ENCODE assay signal across 21 mouse cellular contexts in genomic region chr5:73373184-73373583, GRCm38 (mm10). TPM values are rescaled to one million over a fixed set of nuclear protein-coding genes. Genes with fewer than 3 reads are reported as not detected.
DNase-seq lines count a peak whose midpoint lies in the region; ATAC-seq and TF ChIP-seq lines count a peak whose summit lies in the region.
"Had no signal": no experiment of that assay in that cellular context is flagged by ENCODE, and none has a peak within 500 bp of the region (broad histone marks: within the 10 kb centered on the region; RNA-seq: fewer than 3 reads in every experiment).

No protein-coding gene starts in this region.

- H3K9ac ChIP-seq in midbrain, postnatal 0 days (replicated peaks; ENCODE audit: low read length, poor library complexity, severe bottlenecking), result 0 out of 2 replicates have a peak overlapping the region, but pooled peaks have one; percentile 19
- no peak overlapping the region for H3K9ac ChIP-seq in midbrain, embryonic 13.5 days (replicated peaks)
- no peak overlapping the region for H3K9ac ChIP-seq in hindbrain, embryonic 13.5 days
- H3K9ac ChIP-seq: embryonic facial prominence, embryonic 13.5 days; limb, embryonic 13.5 days; liver, embryonic 15.5 days; midbrain, embryonic 12.5 days; neural tube, embryonic 13.5 days had no signal

- no peaks in the 10 kb centered on the region for H3K4me1 ChIP-seq in midbrain, postnatal 0 days (ENCODE audit: insufficient read depth, low read length)
- peaks cover 11% of the 10 kb centered on the region for H3K4me1 ChIP-seq in midbrain, embryonic 13.5 days (replicated peaks)
- H3K4me1 ChIP-seq in hindbrain, embryonic 13.5 days (replicated peaks), result no peaks in the 10 kb centered on the region
- H3K4me1 ChIP-seq: hindbrain, embryonic 10.5 days; limb, embryonic 13.5 days; neural tube, embryonic 13.5 days had no signal

- no peak for TF ChIP-seq CTCF in midbrain, postnatal 0 days (IDR thresholded peaks at IDR 0.05)

- no peak overlapping the region for H3K27ac ChIP-seq in midbrain, postnatal 0 days (ENCODE audit: low read depth, low read length)
- no peak overlapping the region for H3K27ac ChIP-seq in midbrain, embryonic 13.5 days
- no peak overlapping the region for H3K27ac ChIP-seq in hindbrain, embryonic 13.5 days
- H3K27ac ChIP-seq: forebrain, embryonic 10.5 days; hindbrain, embryonic 10.5 days; limb, embryonic 13.5 days; liver, embryonic 15.5 days; midbrain, embryonic 12.5 days; neural tube, embryonic 13.5 days had no signal

- peak; percentile 18; the same call in 1 of the 2 replicates for ATAC-seq in frontal cortex, adult (ENCODE audit: low TSS enrichment)
- no peak for ATAC-seq in midbrain, postnatal 0 days (ENCODE audit: low FRiP score)
- ATAC-seq in midbrain, embryonic 13.5 days, result no peak
- ATAC-seq in hindbrain, embryonic 13.5 days (ENCODE audit: low FRiP score), result no peak

- H3K9me3 ChIP-seq in midbrain, postnatal 0 days (ENCODE audit: low read length), result no peaks in the 10 kb centered on the region
- H3K9me3 ChIP-seq in midbrain, embryonic 13.5 days, result no peaks in the 10 kb centered on the region
- H3K9me3 ChIP-seq in hindbrain, embryonic 13.5 days, result no peaks in the 10 kb centered on the region
- H3K9me3 ChIP-seq: embryonic facial prominence, embryonic 13.5 days; forebrain, embryonic 10.5 days; hindbrain, embryonic 10.5 days; limb, embryonic 13.5 days; liver, embryonic 15.5 days; midbrain, embryonic 12.5 days; neural tube, embryonic 13.5 days had no signal

- no peak overlapping the region for H3K4me2 ChIP-seq in midbrain, postnatal 0 days (ENCODE audit: low read depth, low read length, poor library complexity, severe bottlenecking)
- no peak overlapping the region for H3K4me2 ChIP-seq in midbrain, embryonic 13.5 days (replicated peaks)
- no peak overlapping the region for H3K4me2 ChIP-seq in hindbrain, embryonic 13.5 days
- H3K4me2 ChIP-seq: embryonic facial prominence, embryonic 13.5 days; limb, embryonic 13.5 days; liver, embryonic 15.5 days; midbrain, embryonic 12.5 days; neural tube, embryonic 13.5 days had no signal

- DNase-seq in frontal cortex, postnatal 36 days (ENCODE audit: low spot score in 2 of 2), result no peak
- no peak for DNase-seq in midbrain, postnatal 0 days (ENCODE audit: low spot score)
- peak; percentile 72 for DNase-seq in brain, adult 2 months (ENCODE audit: low read depth, low spot score)
- no peak for DNase-seq in gastrocnemius, postnatal 14 days
- DNase-seq: cerebellum, adult 9-11 months; kidney, adult 8-10 months; right cerebral cortex, postnatal 14 days; spleen, adult 18-20 months; thymus, postnatal 36 days had no signal

- H3K4me3 ChIP-seq in midbrain, postnatal 0 days (ENCODE audit: low read depth, low read length), result no peak overlapping the region
- no peak overlapping the region for H3K4me3 ChIP-seq in midbrain, embryonic 13.5 days (replicated peaks)
- no peak overlapping the region for H3K4me3 ChIP-seq in hindbrain, embryonic 13.5 days
- H3K4me3 ChIP-seq: embryonic facial prominence, embryonic 13.5 days; forebrain, embryonic 10.5 days; hindbrain, embryonic 10.5 days; limb, embryonic 13.5 days; liver, embryonic 15.5 days; midbrain, embryonic 12.5 days; neural tube, embryonic 13.5 days had no signal

- WGBS in midbrain, postnatal 0 days, result 41% methylated on average over 3 of the region's 3 CpGs
- WGBS in midbrain, embryonic 13.5 days, result 61% methylated on average over 3 of the region's 3 CpGs
- 53% methylated on average over 3 of the region's 3 CpGs for WGBS in hindbrain, embryonic 13.5 days

- no peaks in the 10 kb centered on the region for H3K36me3 ChIP-seq in midbrain, postnatal 0 days (ENCODE audit: insufficient read depth, low read length)
- no peaks in the 10 kb centered on the region for H3K36me3 ChIP-seq in midbrain, embryonic 13.5 days
- no peaks in the 10 kb centered on the region for H3K36me3 ChIP-seq in hindbrain, embryonic 13.5 days
- H3K36me3 ChIP-seq: embryonic facial prominence, embryonic 13.5 days; forebrain, embryonic 10.5 days; hindbrain, embryonic 10.5 days; limb, embryonic 13.5 days; liver, embryonic 15.5 days; midbrain, embryonic 12.5 days; neural tube, embryonic 13.5 days had no signal

- H3K27me3 ChIP-seq in midbrain, postnatal 0 days (ENCODE audit: insufficient read depth, low read length), result no peaks in the 10 kb centered on the region
- peaks cover 6% of the 10 kb centered on the region; the same call in 1 of the 2 replicates for H3K27me3 ChIP-seq in midbrain, embryonic 13.5 days
- H3K27me3 ChIP-seq in hindbrain, embryonic 13.5 days, result no peaks in the 10 kb centered on the region
- H3K27me3 ChIP-seq: embryonic facial prominence, embryonic 13.5 days; limb, embryonic 13.5 days; neural tube, embryonic 13.5 days had no signal

- intact Hi-C loops in gastrocnemius, postnatal 14 days (cut with DNase I; ENCODE audit: low total_unique reads), result loop anchor here (10.0 kb wide), 1 partner anchor 58 kb away; no protein-coding TSS in a partner anchor

RNA-seq across cellular contexts. Expression of gene Ociad2, which starts 32.4 kb away (rescaled TPM):
- 11.3 and 15.2 TPM in 2 replicates for total RNA-seq in midbrain, postnatal 0 days (2014; rRNA removed)
- polyA plus RNA-seq in midbrain, postnatal 0 days (2015; fragmentation: Nextera tagmentation; extraction: Ambion mirVana), result 27.5 and 30.0 TPM in 2 replicates
- polyA plus RNA-seq in midbrain, embryonic 13.5 days (2015; fragmentation: Nextera tagmentation; extraction: Ambion mirVana), result 22.8 and 24.5 TPM in 2 replicates
- 10 to 100 TPM; 35.5 to 39.6 TPM for total RNA-seq in gastrocnemius, postnatal 14 days (2021)
- polyA plus RNA-seq in hindbrain, embryonic 13.5 days (2015; fragmentation: Nextera tagmentation; extraction: Ambion mirVana), result 20.2 and 23.5 TPM in 2 replicates

RNA-seq across cellular contexts. Expression of gene Cwh43, which starts 32.7 kb away (rescaled TPM):
- 0.99 TPM in 1 of 2 replicates, not detected in the other for total RNA-seq in midbrain, postnatal 0 days (2014; rRNA removed)
- 0.62 and 0.85 TPM in 2 replicates for polyA plus RNA-seq in midbrain, postnatal 0 days (2015; fragmentation: Nextera tagmentation; extraction: Ambion mirVana)
- polyA plus RNA-seq in midbrain, embryonic 13.5 days (2015; fragmentation: Nextera tagmentation; extraction: Ambion mirVana), result 0.35 TPM in 1 of 2 replicates, not detected in the other
- not detected for total RNA-seq in gastrocnemius, postnatal 14 days (2021)
- polyA plus RNA-seq in hindbrain, embryonic 13.5 days (2015; fragmentation: Nextera tagmentation; extraction: Ambion mirVana), result 0.12 and 0.13 TPM in 2 replicates
- polyA plus RNA-seq: C2C12; forebrain, embryonic 10.5 days; heart, embryonic 16.5 days; hindbrain, embryonic 10.5 days; limb, embryonic 13.5 days; liver, embryonic 15.5 days had no signal
